Mouse (Mus musculus) erythroblast, embryonic 14.5 days (primary cell): ENCODE data around the gene Avp.

Experiments
- GATA1 ChIP-seq: IDR thresholded peaks from 2 replicates; pipeline ENCODE4 v1.6.1; 2012; ENCODE audit warnings: low read length, inconsistent platforms, mixed read lengths
- TAL1 ChIP-seq: IDR thresholded peaks from 3 replicates; pipeline ENCODE4 v1.6.1; 2012; ENCODE audit warnings: low read length, inconsistent platforms, mixed read lengths

DNA sequence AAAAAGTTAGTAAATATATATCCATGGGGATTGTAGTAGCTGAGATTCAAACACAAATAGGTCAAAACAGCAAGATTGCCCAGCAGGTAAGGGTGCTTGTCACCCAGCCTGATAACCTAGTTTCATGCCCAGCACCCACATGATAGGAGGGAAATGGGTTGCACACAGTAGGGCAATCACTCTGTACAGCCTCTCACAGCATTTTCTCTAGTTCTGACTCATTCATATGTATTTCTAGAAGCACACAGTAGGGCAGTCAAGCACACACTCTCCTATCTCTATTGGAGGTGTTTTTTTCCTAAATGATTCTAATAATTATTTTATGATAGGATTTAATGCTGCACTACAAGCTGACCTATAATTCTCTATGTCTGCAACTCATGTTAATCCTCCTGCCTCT, 12.4 kb downstream of the Avp start:
- TF ChIP-seq GATA1 (no peak), TAL1 (no peak)
